Mouse (Mus musculus): ENCODE data around the gene Rdh7. TPM values are rescaled to one million over a fixed set of nuclear protein-coding genes. Genes with fewer than 3 reads are reported as not detected.
"Not testable (repeated sequence)": the region's sequence is repeated elsewhere in the genome, so short reads cannot be mapped to it uniquely, and the experiment has no call there.

Gene Rdh7
- total RNA-seq (2015; ENCODE audit: low replicate concordance): not detected in 2 replicates
- total RNA-seq (2017; ENCODE audit: low replicate concordance): not detected in 2 replicates

DNA sequence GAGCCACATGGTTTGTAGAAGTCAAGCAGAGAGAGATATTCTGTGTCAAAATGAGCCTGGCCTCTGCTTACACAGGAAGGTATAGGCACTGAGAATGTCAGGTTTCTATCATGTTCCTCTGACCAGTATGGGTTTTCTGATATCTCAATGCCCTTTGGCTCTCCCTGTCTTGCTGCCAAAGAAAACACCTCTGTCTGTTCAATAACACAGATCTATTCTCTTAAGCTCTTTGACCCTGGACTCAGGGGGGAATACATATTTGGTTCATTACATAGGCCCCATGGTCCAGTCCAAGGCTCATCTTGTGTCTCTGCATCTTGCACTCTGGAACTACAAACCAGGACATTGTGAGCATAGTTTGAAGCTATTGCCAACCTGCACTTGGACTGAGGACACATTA is at the start of gene Rdh7:
Gene Rdh7, minus strand, starts transcription at position 213 of the 400 bp plus-strand sequence.
- no peak for ATAC-seq (replicated peaks; ENCODE audit: low FRiP score, poor library complexity, severe bottlenecking)

GRCm38 (mm10) chr10:127937428-127938010 is 48.9 kb upstream of the Rdh7 start:
- ATAC-seq (replicated peaks; ENCODE audit: low FRiP score, poor library complexity, severe bottlenecking): no peak

DNA sequence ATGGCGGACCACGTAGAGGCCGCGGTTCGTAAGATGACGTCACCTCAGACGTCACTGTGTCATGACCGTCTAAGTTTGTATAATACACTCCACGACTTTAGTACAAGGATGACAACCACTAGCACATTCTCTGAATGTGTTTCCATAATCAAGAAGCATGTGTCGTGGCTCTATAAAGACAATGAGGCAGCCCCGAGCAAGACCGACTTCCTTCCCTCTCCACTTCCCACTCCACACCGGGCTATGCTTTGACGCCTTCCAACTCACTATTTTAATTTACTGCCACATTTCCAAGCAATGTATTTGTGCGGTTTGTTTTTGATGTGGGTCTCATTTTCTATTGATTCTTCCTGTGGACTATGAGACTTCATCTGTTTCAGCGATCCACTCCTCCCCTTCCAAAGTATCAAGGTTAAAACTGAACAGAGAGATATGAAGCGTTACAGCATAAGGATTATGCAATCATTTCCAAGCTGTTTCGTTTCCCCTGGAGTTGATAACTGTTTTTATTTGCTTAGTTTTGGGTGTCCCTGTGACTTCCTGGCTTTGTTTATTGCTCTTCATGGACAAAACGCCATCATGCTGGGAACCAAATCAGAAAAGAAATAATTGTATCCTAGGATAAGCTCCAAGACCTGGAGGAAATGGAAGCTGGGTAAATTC is 48.3 kb upstream of the Rdh7 start:
- ATAC-seq (replicated peaks; ENCODE audit: low FRiP score, poor library complexity, severe bottlenecking): no peak

DNA sequence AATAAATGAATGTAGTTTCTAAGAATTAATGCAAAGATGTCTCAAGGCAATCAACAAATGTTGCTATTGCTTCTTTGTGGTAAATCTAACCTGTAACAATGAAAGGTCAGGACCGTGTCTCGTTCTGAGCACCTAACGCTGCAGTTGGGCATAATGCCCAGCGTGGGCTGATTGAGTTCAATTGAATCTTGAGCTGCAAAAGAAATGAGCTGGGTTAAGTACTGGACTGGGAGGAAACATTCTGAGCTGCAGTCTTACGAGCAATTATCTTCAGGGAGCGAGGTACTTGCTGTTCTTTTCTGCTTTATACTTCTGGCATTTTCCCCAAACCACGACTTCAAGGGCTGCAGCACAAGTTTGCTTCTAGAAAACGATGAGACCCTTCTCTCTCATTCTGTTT is 47.7 kb upstream of the Rdh7 start:
- ATAC-seq (replicated peaks; ENCODE audit: low FRiP score, poor library complexity, severe bottlenecking): no peak

DNA sequence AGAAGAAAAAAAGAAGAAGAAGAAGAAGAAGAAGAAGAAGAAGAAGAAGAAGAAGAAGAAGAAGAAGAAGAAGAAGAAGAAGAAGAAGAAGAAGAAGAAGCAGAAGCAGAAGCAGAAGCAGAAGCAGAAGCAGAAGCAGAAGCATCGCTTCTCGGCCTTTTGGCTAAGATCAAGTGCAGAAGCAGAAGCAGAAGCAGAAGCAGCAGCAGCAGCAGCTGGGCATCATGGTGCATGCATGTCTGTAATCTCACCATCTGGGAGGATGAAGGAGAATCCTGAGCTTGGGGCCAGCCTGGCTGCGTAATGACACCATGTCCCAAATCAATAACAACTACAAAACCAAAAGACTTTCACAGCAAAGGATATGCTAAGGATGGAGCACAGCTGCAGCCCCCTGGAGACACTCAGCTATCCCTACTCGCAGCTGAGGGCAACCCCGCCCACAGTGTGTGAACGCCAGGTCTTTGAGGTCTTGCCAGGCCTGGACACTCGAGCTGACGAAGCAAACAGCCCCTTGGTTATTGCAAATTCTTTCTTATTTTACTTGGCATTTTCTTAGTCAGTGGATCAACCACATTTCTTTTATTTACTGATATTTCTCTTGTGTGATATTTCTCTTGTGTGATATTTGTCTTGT is 43.8 kb upstream of the Rdh7 start:
- no peak for ATAC-seq (replicated peaks; ENCODE audit: low FRiP score, poor library complexity, severe bottlenecking)

DNA sequence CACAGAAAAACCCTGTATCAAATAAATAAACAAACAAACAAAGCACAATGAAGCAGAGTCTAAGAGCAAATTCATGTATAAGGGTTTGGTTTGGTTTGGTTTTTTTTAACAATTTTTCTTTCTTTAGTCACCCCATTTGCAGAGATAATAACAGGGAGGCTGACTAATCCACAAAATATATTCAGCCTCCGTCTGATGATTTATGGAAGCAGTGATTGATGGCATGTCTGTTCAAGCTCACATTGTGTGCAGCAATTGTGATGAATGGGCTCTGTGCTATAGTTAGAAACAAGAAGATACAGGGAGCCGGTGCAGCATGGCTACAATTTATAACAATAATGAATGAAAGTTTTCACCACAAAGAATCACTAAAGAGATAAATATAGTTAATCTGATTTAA is 39.1 kb upstream of the Rdh7 start:
- no peak for ATAC-seq (replicated peaks; ENCODE audit: low FRiP score, poor library complexity, severe bottlenecking)

GRCm38 (mm10) chr10:127924597-127925378 is 36.2 kb upstream of the Rdh7 start:
- ATAC-seq (replicated peaks; ENCODE audit: low FRiP score, poor library complexity, severe bottlenecking): no peak

DNA sequence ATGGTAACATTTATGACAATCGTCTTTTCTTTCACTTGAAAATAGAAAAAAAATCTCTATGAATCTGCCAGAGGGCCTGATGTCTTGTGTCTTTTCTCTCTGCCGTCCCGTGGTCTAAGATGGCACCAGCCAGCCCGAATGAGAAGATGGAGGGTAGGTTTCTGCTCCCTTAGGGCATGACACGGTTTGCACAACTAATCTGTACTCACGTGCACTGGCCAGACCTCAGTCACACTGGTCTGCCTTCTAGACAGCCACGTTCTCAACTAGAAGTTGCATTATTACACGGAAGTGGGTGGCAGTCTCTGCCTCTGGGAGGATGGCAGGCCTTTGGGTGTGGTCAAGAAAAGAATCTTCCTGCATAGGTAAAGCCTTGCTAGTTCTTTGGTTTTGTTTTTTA is 34.4 kb upstream of the Rdh7 start:
- no peak for ATAC-seq (replicated peaks; ENCODE audit: low FRiP score, poor library complexity, severe bottlenecking)

- ATAC-seq (replicated peaks; ENCODE audit: low FRiP score, poor library complexity, severe bottlenecking): no peak
Measured at GRCm38 (mm10) chr10:127922241-127922640, 33.6 kb upstream of the Rdh7 start.

GRCm38 (mm10) chr10:127917651-127918050 is 29.0 kb upstream of the Rdh7 start:
- ATAC-seq (replicated peaks; ENCODE audit: low FRiP score, poor library complexity, severe bottlenecking): no peak

- ATAC-seq (replicated peaks; ENCODE audit: low FRiP score, poor library complexity, severe bottlenecking): not testable (repeated sequence)
Measured at GRCm38 (mm10) chr10:127917183-127917582, 28.6 kb upstream of the Rdh7 start.

DNA sequence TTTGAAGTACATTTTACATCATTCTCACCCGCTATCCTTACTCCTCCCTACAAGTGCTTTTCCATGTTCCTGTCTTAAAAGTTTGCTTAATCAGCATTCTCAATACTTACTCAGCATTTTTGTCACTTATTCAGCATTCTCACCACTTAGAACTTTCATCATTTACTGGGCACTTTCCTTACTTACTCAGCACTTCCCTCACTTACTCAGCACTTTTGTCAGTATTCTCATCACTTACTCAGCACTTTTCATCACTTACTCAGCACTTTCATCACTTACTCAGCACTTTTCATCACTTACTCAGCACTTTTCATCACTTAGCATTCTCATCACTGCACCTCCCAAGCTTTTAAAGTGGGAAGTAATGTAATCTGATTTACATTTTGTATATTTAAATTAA is 27.0 kb upstream of the Rdh7 start:
- no peak for ATAC-seq (replicated peaks; ENCODE audit: low FRiP score, poor library complexity, severe bottlenecking)

DNA sequence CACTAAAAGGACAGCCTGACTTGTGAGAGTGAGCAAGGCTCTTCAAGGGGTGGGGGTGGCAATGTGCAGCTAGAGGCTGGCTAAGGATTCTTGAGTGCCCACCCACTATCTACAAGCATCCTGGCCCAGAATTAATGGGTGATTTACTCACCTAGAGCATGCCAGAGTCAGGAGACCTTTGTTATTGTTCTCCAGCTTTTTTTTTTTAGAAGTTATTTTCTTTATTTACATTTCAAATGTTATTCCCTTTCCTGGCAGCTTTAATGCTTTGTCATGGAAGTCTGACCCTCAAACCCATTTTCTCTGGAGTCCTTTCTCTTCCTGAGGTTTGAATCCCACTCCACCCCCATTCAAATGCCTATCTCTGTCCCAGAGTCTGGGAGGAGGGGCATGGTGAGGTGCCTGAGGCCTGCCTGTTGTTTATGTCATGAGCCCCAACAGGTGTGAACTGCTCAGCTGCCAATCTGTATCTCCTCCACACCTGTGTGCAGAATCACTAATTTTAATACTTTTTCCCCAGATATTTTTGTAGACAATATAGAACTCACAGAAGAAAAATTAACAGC is 18.9 kb upstream of the Rdh7 start:
- no peak for ATAC-seq (replicated peaks; ENCODE audit: low FRiP score, poor library complexity, severe bottlenecking)

DNA sequence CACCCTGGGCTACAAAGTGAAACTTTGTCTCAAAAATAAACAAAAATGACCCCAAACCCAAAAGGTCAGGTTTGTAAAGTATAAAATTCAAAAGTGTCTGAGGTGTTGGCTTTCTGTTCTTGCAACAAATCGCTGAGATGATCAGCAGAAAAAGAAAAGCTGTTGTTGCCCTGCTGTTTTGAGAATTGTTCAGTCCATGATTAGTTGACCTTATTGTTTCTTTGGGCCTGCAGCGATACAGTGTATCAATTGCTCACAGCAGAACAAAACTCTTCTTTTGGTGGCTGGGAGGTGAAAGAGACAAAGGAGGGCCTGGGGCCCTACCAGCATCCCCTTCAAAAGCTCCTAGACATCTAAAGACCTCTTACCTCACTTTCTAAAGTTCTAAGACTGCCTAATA is 17.5 kb upstream of the Rdh7 start:
- no peak for ATAC-seq (replicated peaks; ENCODE audit: low FRiP score, poor library complexity, severe bottlenecking)

- ATAC-seq (replicated peaks; ENCODE audit: low FRiP score, poor library complexity, severe bottlenecking): no peak
Measured at GRCm38 (mm10) chr10:127904718-127905446, 16.3 kb upstream of the Rdh7 start.

GRCm38 (mm10) chr10:127903116-127903515 is 14.5 kb upstream of the Rdh7 start:
- ATAC-seq (replicated peaks; ENCODE audit: low FRiP score, poor library complexity, severe bottlenecking): no peak

- ATAC-seq (replicated peaks; ENCODE audit: low FRiP score, poor library complexity, severe bottlenecking): no peak
Measured at GRCm38 (mm10) chr10:127901751-127902150, 13.1 kb upstream of the Rdh7 start.

GRCm38 (mm10) chr10:127899783-127900182 is 11.2 kb upstream of the Rdh7 start:
- no peak for ATAC-seq (replicated peaks; ENCODE audit: low FRiP score, poor library complexity, severe bottlenecking)

GRCm38 (mm10) chr10:127898218-127898617 is 9.6 kb upstream of the Rdh7 start, which contains the start of gene Sdr9c7:
Gene Sdr9c7 (plus strand): TSS chr10:127898518.
- ATAC-seq (replicated peaks; ENCODE audit: low FRiP score, poor library complexity, severe bottlenecking): no peak

Measured in erythroid progenitor cell, adult 5-6 weeks (primary cell).